Mouse (Mus musculus) left cerebral cortex, adult 8-10 months (tissue): ENCODE measurements around the gene Resf1. TPM values are rescaled to one million over a fixed set of nuclear protein-coding genes. Genes with fewer than 3 reads are reported as not detected.
"Not testable (repeated sequence)": the region's sequence is repeated elsewhere in the genome, so short reads cannot be mapped to it uniquely, and the experiment has no call there.

ENCODE experiments used
- DNase-seq, 2 experiments: peaks; one replicate each; pipeline ENCODE4 v3.0.0; 2022; ENCODE audit warnings: low spot score in 2 of 2
- total RNA-seq, 4 experiments: library from RNA; stranded (reverse); gene quantifications; 2 replicates each; pipeline ENCODE4 v1.2.4; 2022

Resf1 gene
- total RNA-seq, 4 experiments from 2014 or later: 14.6 to 20.4 (median 15.8) TPM

DNA sequence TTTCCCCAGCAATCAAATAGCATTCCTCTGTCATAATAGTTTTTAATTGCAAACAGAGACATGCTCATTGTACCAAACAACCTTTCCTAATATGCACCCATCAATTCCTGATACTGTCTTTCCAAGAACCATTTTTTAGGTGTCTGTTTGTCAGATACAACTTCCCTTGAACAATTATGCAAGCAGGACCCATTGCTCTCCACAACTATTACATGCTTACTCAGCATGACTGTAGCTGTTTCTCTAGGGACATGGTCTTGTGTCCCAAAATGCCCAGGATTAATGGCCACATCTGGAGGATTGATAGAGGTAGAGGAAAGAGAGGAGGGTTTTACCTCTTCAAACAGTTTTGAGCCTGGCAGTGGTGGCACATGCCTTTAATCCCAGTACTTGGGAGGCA, 35.2 kb downstream of the Resf1 start:
- DNase-seq: no peak

DNA sequence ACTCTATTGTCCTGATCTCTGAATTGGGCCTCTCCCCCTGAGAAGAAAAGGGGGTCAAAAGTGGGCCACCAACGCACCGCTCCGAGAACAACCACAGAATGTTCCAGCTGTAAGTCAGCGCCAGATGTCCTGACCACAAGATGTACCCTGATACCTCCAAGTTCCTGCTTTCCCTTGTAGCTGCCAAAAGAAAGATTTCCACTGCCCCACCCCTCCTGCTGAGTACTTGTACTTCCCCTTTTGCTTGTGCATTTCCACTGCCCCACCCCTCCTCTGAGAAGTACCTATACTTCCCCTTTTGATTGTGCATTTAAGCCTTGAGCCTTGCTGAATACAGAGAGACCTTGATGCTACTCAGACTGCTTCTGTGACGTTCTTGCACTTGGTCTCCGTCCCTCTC, 39.0 kb downstream of the Resf1 start:
- not testable (repeated sequence) for DNase-seq

DNA sequence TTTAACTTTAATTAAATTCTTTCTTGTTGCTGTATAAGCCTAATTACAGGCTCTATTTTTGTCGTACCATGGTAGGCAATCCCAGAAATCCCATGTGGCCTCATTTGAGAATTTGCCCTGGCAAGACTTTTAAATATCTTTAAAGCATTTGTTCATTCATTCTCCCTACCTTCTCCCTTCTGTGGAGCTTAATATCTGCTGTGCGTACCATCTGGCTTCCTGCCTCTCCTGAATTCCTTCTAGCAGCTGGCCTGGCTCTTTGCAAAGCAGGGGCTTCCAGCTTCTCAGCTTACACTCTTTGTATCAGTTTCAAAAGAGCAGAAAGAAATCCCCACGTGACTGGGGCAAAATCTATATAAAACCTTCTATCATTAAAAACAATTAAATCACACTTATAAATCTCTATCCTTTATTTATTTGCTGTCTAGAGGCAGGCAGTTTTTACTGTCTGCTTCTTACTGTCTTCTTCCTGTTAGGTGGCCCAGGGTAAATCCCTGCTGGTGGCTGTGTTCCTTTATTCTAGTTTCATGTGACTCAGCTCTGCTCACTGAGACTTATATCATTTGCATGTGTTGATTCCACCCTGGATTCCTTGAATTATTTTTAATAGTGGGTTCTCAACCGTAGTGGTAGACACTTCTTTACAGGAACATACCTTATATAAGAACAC, 45.7 kb downstream of the Resf1 start:
- no peak for DNase-seq

DNA sequence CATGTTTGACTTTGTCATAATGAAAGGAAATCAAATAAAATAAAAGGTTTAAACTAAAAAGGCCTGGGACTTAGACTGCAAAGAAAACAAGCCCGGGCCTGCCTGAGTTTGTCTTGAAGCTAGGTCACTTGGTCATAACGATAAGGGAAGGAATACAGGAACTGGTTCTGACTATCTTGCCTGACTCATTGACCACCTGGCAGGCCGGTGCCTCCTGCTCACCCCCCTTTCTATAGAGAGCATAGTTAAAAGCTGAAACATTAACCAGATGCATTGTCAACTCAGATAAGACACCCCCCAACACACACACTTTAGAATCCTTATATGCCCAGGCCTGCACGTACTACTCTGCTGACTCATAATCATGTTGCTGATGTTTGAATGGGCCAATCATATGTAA, 46.6 kb downstream of the Resf1 start:
- not testable (repeated sequence) for DNase-seq

DNA sequence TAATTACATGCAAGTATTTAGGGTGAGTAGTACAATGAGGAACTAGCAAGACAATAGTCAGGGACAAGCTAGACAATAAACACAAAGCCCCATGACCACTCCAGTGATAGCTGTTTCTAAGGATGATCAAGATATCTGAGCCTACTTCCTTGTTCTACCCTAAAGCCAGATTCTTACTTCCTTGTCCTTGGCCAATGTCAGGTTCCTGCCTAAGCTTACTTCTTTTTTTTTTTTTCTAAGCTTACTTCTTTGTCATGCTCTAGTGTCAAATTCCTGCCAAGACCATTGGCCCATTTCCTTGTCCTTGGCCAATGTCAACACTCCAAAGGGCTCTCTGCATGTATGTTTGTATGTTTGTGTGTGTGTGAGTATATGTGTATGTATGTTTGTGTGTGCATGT, 47.9 kb downstream of the Resf1 start:
- no peak for DNase-seq

DNA sequence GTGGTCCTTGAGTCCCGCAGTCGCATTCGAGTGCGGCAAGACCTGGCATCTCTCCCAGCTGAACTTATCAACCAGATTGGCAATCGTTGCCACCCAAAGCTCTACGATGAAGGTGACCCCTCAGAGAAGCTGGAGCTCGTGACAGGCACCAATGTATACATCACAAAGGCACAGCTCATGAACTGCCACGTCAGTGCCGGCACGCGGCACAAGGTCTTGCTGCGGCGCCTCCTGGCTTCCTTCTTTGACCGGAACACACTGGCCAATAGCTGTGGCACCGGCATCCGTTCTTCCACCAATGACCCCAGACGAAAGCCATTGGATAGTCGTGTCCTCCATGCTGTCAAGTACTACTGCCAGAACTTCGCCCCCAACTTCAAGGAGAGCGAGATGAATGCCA, 53.3 kb downstream of the Resf1 start:
- not testable (repeated sequence) for DNase-seq

DNA sequence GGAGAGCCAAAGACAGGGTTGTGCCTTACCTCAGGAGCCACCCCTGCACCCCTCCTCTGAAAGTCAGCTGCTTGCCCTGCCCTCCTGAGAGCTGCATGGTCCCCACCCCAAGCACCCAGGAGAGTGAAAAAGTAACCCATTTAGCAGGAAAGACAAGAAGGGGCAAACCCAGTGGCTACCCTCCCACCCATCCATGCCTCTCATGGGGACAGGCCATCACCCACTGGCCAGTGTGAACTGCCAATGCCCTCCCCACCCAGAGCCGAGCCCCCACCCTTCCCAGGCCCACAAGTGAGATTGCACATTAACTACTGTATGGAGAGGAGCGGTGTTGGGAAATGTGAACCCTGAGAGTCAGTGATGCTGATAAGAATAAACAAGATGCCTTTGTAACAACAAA, 56.8 kb downstream of the Resf1 start:
- DNase-seq: not testable (repeated sequence)

DNA sequence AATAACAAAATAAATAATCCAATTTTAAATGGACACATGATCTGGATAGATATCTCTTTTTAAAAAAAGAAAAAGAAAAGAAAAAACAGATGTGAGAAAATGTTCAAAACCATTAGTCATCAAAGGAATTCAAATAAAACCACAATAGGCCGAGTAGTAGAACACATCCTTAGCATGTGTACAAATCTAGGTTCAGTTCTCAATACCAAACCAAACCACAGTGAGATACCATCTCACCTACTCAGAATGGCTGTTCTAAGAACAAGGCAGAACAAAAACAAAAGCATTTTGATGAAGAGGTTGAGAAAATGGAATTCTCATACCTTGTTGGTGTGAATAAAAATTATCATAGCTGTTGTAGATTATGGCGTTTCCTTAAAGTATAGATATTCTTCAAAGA, 57.2 kb downstream of the Resf1 start:
- no peak for DNase-seq

DNA sequence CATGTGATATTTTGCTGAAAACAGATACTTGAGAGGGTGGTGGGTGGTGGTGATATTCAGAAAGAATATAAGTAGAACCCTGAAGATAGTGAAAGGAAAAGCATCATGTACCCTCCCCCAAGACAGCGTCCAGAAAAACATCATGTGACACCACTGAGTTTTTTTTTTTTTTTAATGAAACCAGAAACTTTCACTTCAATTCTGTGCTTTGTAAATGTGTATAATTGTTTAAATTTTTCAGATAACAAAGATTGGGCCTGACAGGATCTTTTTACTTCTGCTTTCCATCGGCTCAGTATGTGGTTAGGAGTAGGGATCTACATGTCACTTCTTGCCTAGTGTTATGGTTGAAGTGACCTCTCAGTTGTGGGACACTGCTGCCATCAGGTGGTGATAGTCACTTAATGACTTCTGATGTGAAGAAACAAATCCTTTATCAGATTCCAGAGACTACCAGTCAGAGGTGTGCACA, 65.8 kb downstream of the Resf1 start:
- no peak for DNase-seq

DNA sequence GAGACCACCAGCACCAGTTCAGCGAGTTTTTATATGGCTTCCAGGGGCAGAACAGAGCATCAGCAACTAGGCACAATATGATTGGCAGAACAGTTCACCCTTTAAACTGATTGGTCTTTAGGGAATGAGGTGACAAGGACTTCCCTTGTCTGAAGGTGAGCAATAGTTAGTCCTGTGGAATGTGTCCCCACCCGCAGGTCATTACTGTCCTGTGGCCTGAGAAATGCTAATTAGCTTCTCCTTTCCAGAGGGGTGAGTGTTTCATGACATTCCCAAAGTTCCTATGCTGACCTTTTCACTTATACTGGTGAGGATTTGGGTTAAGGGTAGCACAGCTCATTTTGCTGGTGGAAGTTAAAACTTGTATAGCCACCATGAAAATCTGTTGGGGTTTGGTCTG, 74.3 kb downstream of the Resf1 start:
- DNase-seq: no peak

Other genes with a start within 250 kb of the Resf1 start
- gene Dennd5b, start 207.7 kb upstream of the Resf1 start, total RNA-seq: 10 to 100 TPM; 55.4 to 72.0 (median 63.4) TPM
- not detected for gene Gm10203, start 179.2 kb upstream of the Resf1 start, total RNA-seq
- gene Etfbkmt, start 169.6 kb upstream of the Resf1 start, total RNA-seq: 1 to 10 TPM; 2.0 to 4.0 (median 3.2) TPM
- 10 to 100 TPM; 25.4 to 31.1 (median 28.5) TPM for gene Amn1, start 120.7 kb upstream of the Resf1 start, total RNA-seq
- gene Bicd1, start 99.5 kb downstream of the Resf1 start, total RNA-seq: 10 to 100 TPM; 42.4 to 47.5 (median 46.6) TPM